Mouse (Mus musculus): ENCODE measurements at regions not wholly inside any gene's neighbourhood (a gene's known extent, or its start where the extent isn't known, plus 50 kb on each side); places are given as distances from the start of the nearest gene placed in this dataset.

- no peak for DNase-seq (ENCODE audit: low spot score)
Measured at GRCm38 (mm10) chr11:82588744-82589143, 175.4 kb downstream of the Cct6b start.

- no peak for DNase-seq (ENCODE audit: low spot score)
Measured at GRCm38 (mm10) chr11:82579841-82580415, 184.2 kb downstream of the Cct6b start.

- DNase-seq (ENCODE audit: low spot score), result no peak
Measured at GRCm38 (mm10) chr11:82576019-82576418, 187.3 kb downstream of the Tmem132e start.

GRCm38 (mm10) chr11:82573126-82573525 lies 184.4 kb downstream of the Tmem132e start:
- DNase-seq (ENCODE audit: low spot score), result no peak

- DNase-seq (ENCODE audit: low spot score), result no peak
Measured at GRCm38 (mm10) chr11:82571525-82571924, 182.8 kb downstream of the Tmem132e start.

- no peak for DNase-seq (ENCODE audit: low spot score)
Measured at GRCm38 (mm10) chr11:82569819-82570218, 181.1 kb downstream of the Tmem132e start.

- DNase-seq (ENCODE audit: low spot score), result no peak
Measured at GRCm38 (mm10) chr11:82568219-82568676, 179.5 kb downstream of the Tmem132e start.

- DNase-seq (ENCODE audit: low spot score), result no peak
Measured at GRCm38 (mm10) chr11:82567014-82567685, 178.4 kb downstream of the Tmem132e start.

- DNase-seq (ENCODE audit: low spot score), result no peak
Measured at GRCm38 (mm10) chr11:82566092-82566491, 177.4 kb downstream of the Tmem132e start.

GRCm38 (mm10) chr11:82564181-82564580 lies 175.5 kb downstream of the Tmem132e start:
- no peak for DNase-seq (ENCODE audit: low spot score)

GRCm38 (mm10) chr11:82542028-82542427 lies 153.3 kb downstream of the Tmem132e start:
- no peak for DNase-seq (ENCODE audit: low spot score)

- DNase-seq (ENCODE audit: low spot score), result no peak
Measured at GRCm38 (mm10) chr11:82541376-82541775, 152.7 kb downstream of the Tmem132e start.

- DNase-seq (ENCODE audit: low spot score), result no peak
Measured at GRCm38 (mm10) chr11:82537931-82538330, 149.2 kb downstream of the Tmem132e start.

GRCm38 (mm10) chr11:82523200-82523802 lies 134.6 kb downstream of the Tmem132e start:
- DNase-seq (ENCODE audit: low spot score), result no peak

GRCm38 (mm10) chr11:82521383-82521782 lies 132.7 kb downstream of the Tmem132e start:
- DNase-seq (ENCODE audit: low spot score), result no peak

- DNase-seq (ENCODE audit: low spot score), result no peak
Measured at GRCm38 (mm10) chr11:82518691-82519090, 130.0 kb downstream of the Tmem132e start.

- no peak for DNase-seq (ENCODE audit: low spot score)
Measured at GRCm38 (mm10) chr11:82514526-82515144, 125.9 kb downstream of the Tmem132e start.

GRCm38 (mm10) chr11:82508564-82508963 lies 119.9 kb downstream of the Tmem132e start:
- no peak for DNase-seq (ENCODE audit: low spot score)

All from thymus, postnatal 0 days (tissue).